Mouse (Mus musculus) colon, adult 2 months (tissue): ENCODE results near the gene Grin2b. TPM values are rescaled to one million over a fixed set of nuclear protein-coding genes. Genes with fewer than 3 reads are reported as not detected.

Experiments used
- polyA plus RNA-seq: library from polyadenylated mRNA; depleted of rRNA; stranded (reverse); fragments of >200 nt; gene quantifications from 2 replicates; pipeline ENCODE4 v1.2.3, GENCODE M21; 2012; rRNA removed

The Grin2b gene
- 0.03 and 0.10 TPM in 2 replicates for polyA plus RNA-seq

DNA sequence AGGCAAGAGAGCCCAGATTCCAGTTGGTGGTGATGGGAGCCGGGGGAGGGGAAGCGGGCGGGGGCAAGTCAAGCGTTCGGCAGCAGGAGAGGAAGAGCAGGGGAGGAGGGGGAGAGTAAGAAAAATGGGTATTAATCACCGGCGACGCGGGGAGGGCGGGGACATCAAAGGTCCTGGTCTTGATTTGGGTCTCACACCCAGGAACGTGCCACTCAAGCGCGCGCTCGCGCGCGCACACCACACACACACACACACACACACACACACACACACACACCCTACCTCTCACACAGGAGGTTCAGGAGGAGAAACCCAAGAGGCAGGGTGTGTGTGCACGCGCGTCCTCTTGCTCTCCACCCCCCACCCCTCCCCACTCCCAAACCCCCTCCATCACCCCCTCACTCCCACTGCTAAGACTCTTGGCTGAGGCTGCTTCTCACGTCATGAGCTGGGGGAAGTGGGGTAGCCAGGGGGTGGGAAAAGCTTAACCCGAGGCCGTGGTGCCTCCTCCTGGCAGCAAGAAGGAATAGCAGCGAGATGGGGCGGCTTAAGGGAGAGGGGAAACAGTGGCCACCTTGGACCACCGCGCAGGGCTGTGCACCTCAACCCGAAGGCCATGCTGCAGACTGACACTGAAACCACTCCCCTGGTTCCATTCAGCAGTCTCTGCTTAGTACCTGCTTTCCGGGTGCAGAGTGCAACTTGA, at the start of gene Grin2b:
TSS of gene Grin2b (minus strand) at position 321 of the 706 bp plus-strand sequence.

Other genes with a start within 250 kb of the Grin2b start
- gene Gm8994, start 154.0 kb upstream of the Grin2b start, polyA plus RNA-seq = 0.09 TPM in 1 of 2 replicates, not detected in the other
- gene E330021D16Rik, start 242.1 kb upstream of the Grin2b start, polyA plus RNA-seq = not detected in 2 replicates